Mouse (Mus musculus) bone marrow, adult 2 months (tissue): ENCODE measurements around the gene Rpl37a.

Experiments
- CTCF ChIP-seq: fragments of 200-500 bp; IDR thresholded peaks from 2 replicates; pipeline ENCODE4 v1.5.1; 2011; ENCODE audit warnings: low read length, control low read depth; ENCODE audit not compliant: control insufficient read depth, insufficient read depth
- POLR2A ChIP-seq: fragments of 200-500 bp; IDR thresholded peaks from 2 replicates; pipeline ENCODE4 v1.6.1; 2011; ENCODE audit warnings: low read depth, mild to moderate bottlenecking, control low read depth, low read length, borderline replicate concordance; ENCODE audit not compliant: control insufficient read depth

- TF ChIP-seq POLR2A (no peak), CTCF (no peak)
Measured at GRCm38 (mm10) chr1:72753211-72753610, 42.1 kb downstream of the Rpl37a start.
